Mouse (Mus musculus) cortical plate, adult 2 months (tissue): ENCODE measurements at regions not wholly inside any gene's neighbourhood (a gene's known extent, or its start where the extent isn't known, plus 50 kb on each side); places are given as distances from the start of the nearest gene placed in this dataset.

ENCODE experiments used
- CTCF ChIP-seq: fragments of 200-500 bp; IDR thresholded peaks from 2 replicates; pipeline ENCODE4 v1.5.1; 2011; ENCODE audit warnings: mild to moderate bottlenecking, control low read depth, low read length; ENCODE audit not compliant: insufficient read depth; ENCODE audit errors: extremely low read depth
- POLR2A ChIP-seq: fragments of 200-500 bp; IDR thresholded peaks from 2 replicates; pipeline ENCODE4 v1.6.1; 2011; ENCODE audit warnings: mild to moderate bottlenecking, low read length, control low read depth; ENCODE audit not compliant: insufficient read depth; ENCODE audit errors: extremely low read depth

GRCm38 (mm10) chr4:9028946-9029345 lies 790.1 kb upstream of the Car8 start:
- TF ChIP-seq POLR2A (no peak), CTCF (no peak)
